Mouse (Mus musculus): Measurements from ENCODE around the gene Hba-a1.

DNA sequence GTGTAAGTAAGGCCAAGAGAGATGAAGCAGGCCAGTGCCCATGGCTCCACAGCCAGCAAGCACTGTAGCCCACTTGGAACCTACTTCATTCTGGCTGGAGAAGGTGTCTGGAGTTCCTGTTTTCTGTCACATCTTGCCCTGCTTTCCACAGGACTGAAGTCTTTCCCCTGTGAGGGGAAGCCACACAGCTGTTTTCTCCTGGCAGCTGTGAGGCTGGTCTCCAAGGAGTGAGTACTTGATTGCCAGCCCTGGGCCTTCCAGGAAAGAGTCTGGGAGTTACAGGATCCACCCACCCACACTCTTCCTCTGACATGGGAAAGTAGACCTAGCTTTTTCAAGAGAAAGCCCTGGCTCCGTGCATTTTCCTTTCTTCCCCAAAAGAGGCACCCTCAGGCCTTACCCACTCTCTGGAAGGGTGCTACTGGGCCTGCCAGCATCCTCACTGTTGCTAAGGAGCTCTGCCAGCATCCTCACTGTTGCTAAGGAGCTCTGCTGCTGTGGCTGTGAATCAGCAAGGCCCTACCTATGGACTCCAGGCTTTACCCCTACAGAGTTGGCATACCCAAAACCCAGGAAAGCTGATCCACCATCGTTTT is 19.6 kb downstream of the Hba-a1 start:
- no peak for TF ChIP-seq POLR2A (IDR thresholded peaks at IDR 0.05; ENCODE audit: insufficient read depth, low read depth, low read length)
- no peak for TF ChIP-seq CTCF (IDR thresholded peaks at IDR 0.05; ENCODE audit: insufficient read depth, low read depth, low read length)

Measured in olfactory bulb, adult 2 months (tissue).